Mouse (Mus musculus) cerebral cortex, adult 2 months (tissue): ENCODE data around the gene Txn1.

ENCODE experiments used
- WGBS: fragments of 180-500 bp; shearing (Covaris S2); methylation state at CpG from one replicate; pipeline ENCODE4 v1.1.7; 2018; 5-methylcytosine and 5-hydroxymethylcytosine counted together

Gene Txn1

GRCm38 (mm10) chr4:57956029-57956960 lies at the start of gene Txn1:
Gene Txn1, minus strand, starts transcription at chr4:57956411.
- WGBS: under 1% methylated on average over 71 of the region's 71 CpGs

DNA sequence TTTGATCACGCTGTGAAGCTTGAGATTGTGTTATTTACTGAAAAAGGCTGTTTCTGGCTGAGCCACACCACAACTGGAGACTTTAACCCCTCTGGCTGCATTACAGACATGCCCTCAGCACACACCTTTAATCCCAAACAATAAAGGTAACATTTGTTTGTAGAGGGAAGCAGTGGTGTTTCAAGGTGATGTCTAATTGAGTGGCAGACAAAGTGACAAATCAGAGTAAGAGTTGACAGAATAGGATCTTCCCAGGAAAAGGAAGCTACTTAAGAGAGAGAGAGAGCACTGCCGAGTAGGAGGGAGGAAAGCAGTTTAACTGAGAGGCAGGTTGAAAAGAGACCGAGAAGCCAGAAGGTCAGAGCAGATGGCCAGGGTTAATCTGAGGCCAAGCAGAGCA lies 47.3 kb upstream of the Txn1 start:
- WGBS: 78% methylated on average over 3 of the region's 3 CpGs

DNA sequence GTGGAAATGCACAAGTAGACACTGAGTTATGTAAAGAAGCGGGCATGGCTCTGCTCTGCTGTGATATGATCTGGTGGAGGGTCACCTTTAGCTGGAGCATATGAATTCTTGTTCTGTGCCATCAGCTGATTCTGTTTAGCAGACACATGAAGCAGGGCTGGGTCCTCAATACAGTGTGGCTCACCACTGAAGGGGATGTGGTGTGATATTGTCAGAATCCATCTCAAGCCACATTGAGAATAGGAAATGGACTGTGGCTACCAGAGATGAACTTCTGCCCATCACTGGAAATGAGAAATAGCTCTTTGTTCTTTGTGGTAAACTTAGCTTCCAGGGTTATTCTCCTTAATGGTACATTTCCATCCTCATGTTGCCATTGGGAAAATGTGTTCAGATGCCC lies 35.2 kb upstream of the Txn1 start:
- whole genome bisulfite sequencing: 98% methylated on average over 1 of the region's 1 CpGs

- WGBS: 91% methylated on average over 6 of the region's 6 CpGs
These were observed 18.3 kb upstream of the Txn1 start for GRCm38 (mm10) chr4:57974400-57975117.

GRCm38 (mm10) chr4:57973592-57974268 lies 17.5 kb upstream of the Txn1 start:
- WGBS: 88% methylated on average over 6 of the region's 6 CpGs

DNA sequence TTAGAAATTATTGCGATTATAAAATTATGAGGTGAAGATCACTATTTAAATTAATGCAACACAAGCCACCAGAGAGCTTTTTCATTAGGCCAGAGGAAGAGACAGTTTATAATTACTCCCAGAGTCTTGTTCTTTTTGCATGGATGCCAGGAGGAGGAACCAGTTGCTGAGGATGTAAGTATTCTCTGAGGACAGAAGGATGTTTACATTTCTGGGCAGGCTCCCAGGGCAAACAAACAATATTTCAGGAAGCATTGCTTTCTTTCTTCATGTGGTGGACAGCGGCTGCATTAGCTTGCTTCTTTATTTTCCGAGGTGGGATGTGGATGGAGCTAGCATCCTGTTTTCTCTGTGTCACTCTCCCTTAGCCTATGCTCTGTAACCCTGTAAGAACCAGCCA lies 11.0 kb upstream of the Txn1 start:
- WGBS: 75% methylated on average over 3 of the region's 3 CpGs

- 94% methylated on average over 4 of the region's 4 CpGs for WGBS
These were observed 9.3 kb upstream of the Txn1 start for GRCm38 (mm10) chr4:57965516-57965915.

GRCm38 (mm10) chr4:57964143-57964542 lies 7.9 kb upstream of the Txn1 start:
- WGBS: 46% methylated on average over 1 of the region's 1 CpGs

- 93% methylated on average over 8 of the region's 8 CpGs for WGBS
These were observed 2.8 kb upstream of the Txn1 start for GRCm38 (mm10) chr4:57959056-57959455.

- 77% methylated on average over 9 of the region's 9 CpGs for WGBS
These were observed 1.9 kb upstream of the Txn1 start for GRCm38 (mm10) chr4:57958098-57958497.

GRCm38 (mm10) chr4:57957200-57958085 lies 1.2 kb upstream of the Txn1 start:
- 58% methylated on average over 11 of the region's 11 CpGs for WGBS

DNA sequence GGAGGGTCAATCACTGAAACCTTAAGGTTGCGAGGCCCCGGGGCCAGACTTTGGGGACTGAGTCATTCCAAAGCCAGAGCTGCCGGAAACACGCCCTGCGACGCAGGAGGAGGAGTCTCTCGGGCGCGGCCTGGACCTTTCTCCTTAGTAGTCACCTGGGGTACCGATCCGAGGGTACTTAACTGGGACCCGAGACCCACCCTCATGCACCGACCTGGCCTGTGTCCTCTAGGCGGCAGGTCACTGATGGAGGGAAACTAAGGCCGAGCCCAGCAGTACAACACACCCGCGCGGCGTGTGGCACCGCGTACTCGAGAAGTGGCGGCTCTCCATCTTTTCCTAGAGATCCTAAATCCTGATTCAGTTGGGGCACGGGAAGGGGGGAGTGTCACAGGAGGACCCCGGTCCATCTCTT lies 660 bp downstream of the Txn1 start:
- WGBS: under 1% methylated on average over 25 of the region's 25 CpGs

DNA sequence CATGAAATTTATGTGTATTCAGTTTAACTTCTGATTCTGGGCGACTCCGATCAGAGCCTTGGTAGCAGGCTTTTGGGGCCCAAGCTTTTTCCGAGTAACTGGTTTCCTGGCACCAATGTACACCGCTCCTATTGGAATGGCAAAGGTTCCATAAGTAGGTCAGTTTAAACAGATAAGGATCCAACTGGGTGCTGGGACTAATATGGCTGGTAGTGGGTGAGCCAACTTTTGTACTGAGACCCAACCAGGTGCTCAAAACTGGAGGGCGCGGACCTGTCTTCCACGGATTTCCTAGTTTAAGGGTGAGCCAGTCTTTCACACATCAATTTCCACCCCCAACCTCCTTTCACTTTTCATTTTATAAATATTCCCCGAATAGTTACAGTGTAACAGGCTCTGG lies 1.2 kb downstream of the Txn1 start:
- WGBS: 67% methylated on average over 8 of the region's 8 CpGs

- 50% methylated on average over 6 of the region's 6 CpGs for WGBS
These were observed 1.6 kb downstream of the Txn1 start for GRCm38 (mm10) chr4:57954580-57954979.

- WGBS: 94% methylated on average over 7 of the region's 7 CpGs
These were observed 2.4 kb downstream of the Txn1 start for GRCm38 (mm10) chr4:57953796-57954195.

DNA sequence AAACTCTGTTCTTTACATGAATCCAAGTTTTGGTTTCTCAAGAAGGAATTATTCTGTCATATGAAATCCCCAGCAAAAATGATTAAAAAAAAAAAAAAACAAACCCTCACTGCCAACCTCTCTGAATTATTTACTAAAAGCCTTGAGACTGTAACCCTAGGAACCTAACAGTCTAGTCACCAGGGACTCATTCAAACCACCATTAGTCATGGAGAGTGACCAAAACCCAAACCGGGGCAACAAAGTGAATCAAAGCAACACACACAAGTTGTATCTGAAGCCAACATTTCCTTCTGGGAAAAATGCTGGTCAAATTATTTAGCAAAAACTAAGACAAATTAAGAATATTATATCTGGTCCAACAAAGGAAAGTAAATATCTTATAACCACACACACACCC lies 3.3 kb downstream of the Txn1 start:
- WGBS: 85% methylated on average over 1 of the region's 1 CpGs

- 88% methylated on average over 3 of the region's 3 CpGs for WGBS
These were observed 3.8 kb downstream of the Txn1 start for GRCm38 (mm10) chr4:57952416-57952815.

DNA sequence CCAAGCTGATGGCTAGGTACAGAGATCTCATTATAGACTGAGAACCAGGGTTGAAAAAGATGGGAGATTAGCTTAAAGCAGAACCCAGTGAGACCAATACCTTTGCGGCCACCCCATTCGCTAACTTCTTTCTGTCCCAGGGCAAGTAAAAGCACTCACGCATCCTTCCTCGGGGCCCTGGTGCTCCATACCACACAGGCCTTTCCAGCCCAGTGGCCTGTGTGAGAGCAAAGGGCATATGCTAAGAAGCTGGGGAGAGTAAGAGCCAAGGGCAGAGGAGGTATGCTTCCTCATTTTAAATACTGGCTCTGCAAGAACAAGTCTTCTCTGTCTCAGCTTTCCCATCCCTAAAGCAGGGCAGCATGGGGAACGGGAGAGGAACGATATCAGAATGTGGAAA lies 6.3 kb downstream of the Txn1 start:
- WGBS: 92% methylated on average over 6 of the region's 6 CpGs

DNA sequence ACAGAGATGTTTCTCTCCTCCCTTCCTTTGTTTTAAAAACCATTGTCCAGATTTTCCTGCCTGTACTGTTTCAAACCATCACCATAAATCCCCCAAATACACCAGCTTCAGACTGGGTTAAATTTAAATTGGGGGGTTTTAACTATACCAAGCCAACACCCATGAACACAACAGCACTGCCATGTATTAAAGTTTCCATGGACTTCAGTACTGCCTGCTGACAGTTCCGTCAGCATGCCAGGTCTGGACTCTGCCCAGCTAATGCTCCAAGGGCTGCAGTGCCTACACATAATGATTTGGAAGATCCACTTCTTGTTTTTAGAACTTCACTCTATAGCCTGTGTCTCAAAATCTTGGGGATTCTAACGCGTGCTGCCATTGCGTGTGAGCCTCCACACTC lies 8.7 kb downstream of the Txn1 start:
- 91% methylated on average over 4 of the region's 4 CpGs for WGBS

- WGBS: 75% methylated on average over 10 of the region's 10 CpGs
These were observed 9.2 kb downstream of the Txn1 start for GRCm38 (mm10) chr4:57947036-57947435.

DNA sequence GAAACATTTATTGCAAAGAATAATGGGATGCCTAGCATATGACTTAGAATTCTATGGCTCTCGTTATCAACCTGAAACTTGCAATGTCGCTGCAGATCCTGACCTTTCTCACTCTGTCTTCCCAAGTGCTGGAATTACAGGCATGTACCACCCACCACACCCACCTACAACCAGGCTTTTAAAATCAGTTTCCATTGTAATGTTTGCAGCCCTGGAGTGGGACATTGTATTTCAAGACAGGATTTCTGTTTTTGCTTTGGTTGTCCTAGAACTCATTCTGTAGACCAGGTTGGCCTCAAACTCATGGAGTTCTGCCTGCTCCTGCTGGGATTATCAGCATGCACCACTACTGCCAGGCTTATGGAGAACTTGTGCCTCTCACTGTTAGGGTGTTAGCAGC lies 13.3 kb downstream of the Txn1 start:
- 91% methylated on average over 2 of the region's 2 CpGs for WGBS
